Mouse (Mus musculus) heart, postnatal 0 days (tissue): ENCODE measurements around the gene Hes7. TPM values are rescaled to one million over a fixed set of nuclear protein-coding genes. Genes with fewer than 3 reads are reported as not detected.
A peak's percentile ranks its signal among the peaks of the same experiment; 100 is the strongest.

ENCODE experiments used
- ATAC-seq: fragments of 200-750 bp; cut with Nextera tagmentation; 2 replicates; pipeline ENCODE4 v1.8.0; 2017; ENCODE audit warnings: low read depth, moderate number of reproducible peaks, moderate library complexity; ENCODE audit not compliant: insufficient read depth
- DNase-seq: peaks from one replicate; pipeline ENCODE4 v3.0.0-alpha.2; 2016; ENCODE audit warnings: low spot score
- H3K27ac ChIP-seq: fragments of 300-500 bp; sonication (generic); 2 replicates; pipeline ENCODE4 v1.5.1; 2014; ENCODE audit warnings: low read depth, mild to moderate bottlenecking
- H3K27me3 ChIP-seq: fragments of 300-500 bp; sonication (generic); 2 replicates; pipeline ENCODE4 v1.6.1; 2014; ENCODE audit warnings: low read length, mixed read lengths; ENCODE audit not compliant: control insufficient read depth, insufficient read depth
- H3K36me3 ChIP-seq: fragments of 300-500 bp; sonication (generic); replicated peaks from 2 replicates; pipeline ENCODE4 v1.6.1; 2014; ENCODE audit warnings: low read length, mixed read lengths; ENCODE audit not compliant: control insufficient read depth, insufficient read depth
- H3K4me1 ChIP-seq: fragments of 300-500 bp; sonication (generic); 2 replicates; pipeline ENCODE4 v1.6.1; 2014; ENCODE audit warnings: antibody characterized with exemption; ENCODE audit not compliant: control insufficient read depth, insufficient read depth
- H3K4me2 ChIP-seq: fragments of 300-500 bp; sonication (generic); 2 replicates; pipeline ENCODE4 v1.6.1; 2014; ENCODE audit warnings: low read depth, mild to moderate bottlenecking, low read length, moderate library complexity
- H3K4me3 ChIP-seq: fragments of 300-500 bp; sonication (generic); 2 replicates; pipeline ENCODE4 v1.5.1; 2014; ENCODE audit warnings: low read depth, low read length
- H3K9ac ChIP-seq: fragments of 300-500 bp; sonication (generic); replicated peaks from 2 replicates; pipeline ENCODE4 v1.6.1; 2014; ENCODE audit warnings: low read depth, low read length, mixed read lengths
- H3K9me3 ChIP-seq: fragments of 300-500 bp; sonication (generic); replicated peaks from 2 replicates; pipeline ENCODE4 v1.6.1; 2016; ENCODE audit warnings: low read length; ENCODE audit not compliant: control insufficient read depth
- CTCF ChIP-seq: IDR thresholded peaks from 2 replicates; pipeline ENCODE4 v1.5.1; 2016; ENCODE audit warnings: antibody characterized with exemption, control low read depth, low read depth
- EP300 ChIP-seq: IDR thresholded peaks from 2 replicates; pipeline ENCODE4 v1.6.1; 2016; ENCODE audit warnings: antibody characterized with exemption, low read depth
- WGBS: fragments of 180-500 bp; shearing (Covaris S2); extraction: QIAGEN DNeasy Blood & Tissue Kit; methylation state at CpG from one replicate; pipeline ENCODE4 v1.1.7; 2014; 5-methylcytosine and 5-hydroxymethylcytosine counted together
- polyA plus RNA-seq: library from polyadenylated mRNA; unstranded; fragments of >200 nt; fragmentation: Nextera tagmentation; extraction: Ambion mirVana; gene quantifications from 2 replicates; pipeline ENCODE4 v1.2.1, GENCODE M21; 2015
- total RNA-seq: library from RNA; depleted of rRNA; stranded (reverse); fragments of >200 nt; gene quantifications from 2 replicates; pipeline ENCODE4 v1.2.3, GENCODE M21; 2014; ENCODE audit warnings: low replicate concordance

Gene Hes7
- total and polyA plus RNA-seq, 2 experiments from 2014 or later = 0.26 TPM; not detected in 1

- Histone ChIP-seq H3K9ac (no peak overlapping the region), H3K4me2 (no peak overlapping the region), H3K4me3 (no peak overlapping the region), H3K27me3 (no peaks in the 10 kb centered on the region), H3K27ac (no peak overlapping the region), H3K9me3 (no peaks in the 10 kb centered on the region), H3K4me1 (peaks cover 19% of the 10 kb centered on the region; the same call in 1 of the 2 replicates), H3K36me3 (peaks cover 11% of the 10 kb centered on the region)
- WGBS = 51% methylated on average over 3 of the region's 3 CpGs
- no peak for TF ChIP-seq EP300
- TF ChIP-seq CTCF = no peak
- no peak for ATAC-seq
- no peak for DNase-seq
Observed at GRCm38 (mm10) chr11:69114018-69114417, 6.2 kb upstream of the Hes7 start.

GRCm38 (mm10) chr11:69114621-69115020 is 5.6 kb upstream of the Hes7 start:
- WGBS = 80% methylated on average over 3 of the region's 3 CpGs
- TF ChIP-seq EP300 = no peak
- TF ChIP-seq CTCF = no peak
- Histone ChIP-seq H3K4me2 (no peak overlapping the region), H3K27me3 (no peaks in the 10 kb centered on the region), H3K4me3 (no peak overlapping the region), H3K36me3 (peaks cover 5% of the 10 kb centered on the region), H3K9ac (no peak overlapping the region), H3K9me3 (no peaks in the 10 kb centered on the region), H3K27ac (no peak overlapping the region), H3K4me1 (peaks cover 22% of the 10 kb centered on the region; the same call in 1 of the 2 replicates)
- DNase-seq (no peak), ATAC-seq (no peak)

- Histone ChIP-seq H3K4me1 (peaks cover 29% of the 10 kb centered on the region), H3K36me3 (no peaks in the 10 kb centered on the region), H3K27ac (no peak overlapping the region), H3K27me3 (no peaks in the 10 kb centered on the region), H3K4me3 (no peak overlapping the region), H3K9me3 (no peaks in the 10 kb centered on the region), H3K4me2 (no peak overlapping the region), H3K9ac (no peak overlapping the region)
- ATAC-seq (no peak), DNase-seq (no peak)
- WGBS = 51% methylated on average over 5 of the region's 5 CpGs
- TF ChIP-seq CTCF = no peak
- TF ChIP-seq EP300 = no peak
Observed at GRCm38 (mm10) chr11:69116843-69117242, 3.4 kb upstream of the Hes7 start.

GRCm38 (mm10) chr11:69117737-69118695 is 2.2 kb upstream of the Hes7 start:
- TF ChIP-seq CTCF (no peak), EP300 (no peak)
- Histone ChIP-seq H3K9me3 (no peaks in the 10 kb centered on the region), H3K4me1 (peaks cover 26% of the 10 kb centered on the region), H3K36me3 (no peaks in the 10 kb centered on the region), H3K27ac (peak overlapping the region; percentile 82), H3K27me3 (no peaks in the 10 kb centered on the region), H3K4me3 (peak overlapping the region; percentile 63), H3K4me2 (peak overlapping the region; percentile 72), H3K9ac (peak overlapping the region; percentile 62)
- under 1% methylated on average over 45 of the region's 45 CpGs for WGBS
- DNase-seq (peak; percentile 64), ATAC-seq (peak; percentile 11; the same call in 1 of the 2 replicates)

- Histone ChIP-seq H3K9ac (peak overlapping the region; percentile 62), H3K36me3 (no peaks in the 10 kb centered on the region), H3K9me3 (no peaks in the 10 kb centered on the region), H3K4me1 (peaks cover 26% of the 10 kb centered on the region), H3K4me2 (peak overlapping the region; percentile 72), H3K27me3 (no peaks in the 10 kb centered on the region), H3K4me3 (peak overlapping the region; percentile 63), H3K27ac (peak overlapping the region; percentile 82; the same call in 1 of the 2 replicates)
- TF ChIP-seq EP300 (no peak), CTCF (no peak)
- ATAC-seq = no peak
- peak; percentile 68 for DNase-seq
- WGBS = 3% methylated on average over 15 of the region's 15 CpGs
Observed at GRCm38 (mm10) chr11:69118765-69119164, 1.4 kb upstream of the Hes7 start.
